Mouse (Mus musculus) adrenal gland, adult 18-20 months (tissue): ENCODE data around the gene Tmem150a. TPM values are rescaled to one million over a fixed set of nuclear protein-coding genes. Genes with fewer than 3 reads are reported as not detected.

Source experiments
- DNase-seq, 2 experiments: peaks; one replicate each; pipeline ENCODE4 v3.0.0; 2021 to 2022; ENCODE audit warnings: low spot score in 2 of 2
- total RNA-seq, 2 experiments: library from RNA; stranded (reverse); gene quantifications; 1 replicate in 1 of 2; 2 replicates in 1 of 2; pipeline ENCODE4 v1.2.3; 2021

Gene Tmem150a
- total RNA-seq, 2 experiments from 2014 or later, result 24.3 to 24.4 TPM

- no peak for DNase-seq
These were observed 15.9 kb downstream of the Tmem150a start for GRCm38 (mm10) chr6:72371147-72371546.

- no peak for DNase-seq
These were observed 16.3 kb downstream of the Tmem150a start for GRCm38 (mm10) chr6:72371571-72371970.

DNA sequence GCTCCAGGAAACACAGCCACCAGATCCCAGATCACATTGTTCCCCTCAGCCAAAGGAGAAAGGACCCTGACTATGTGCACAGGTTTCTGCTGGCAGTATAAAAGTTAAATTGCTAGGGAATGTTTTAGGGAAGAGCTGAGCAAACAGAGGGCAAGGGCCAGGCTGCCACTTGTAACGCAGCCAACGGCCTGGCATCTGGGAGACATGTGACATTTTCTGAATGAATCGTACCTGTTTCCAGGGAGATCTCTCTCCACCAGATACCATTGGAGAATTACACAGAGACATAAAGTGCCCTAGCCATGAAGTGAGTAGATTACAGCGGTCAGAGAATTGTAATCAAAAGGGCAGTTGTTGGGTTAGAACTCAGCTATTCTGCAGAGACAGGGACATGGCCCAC lies 17.9 kb downstream of the Tmem150a start:
- DNase-seq, result no peak

DNA sequence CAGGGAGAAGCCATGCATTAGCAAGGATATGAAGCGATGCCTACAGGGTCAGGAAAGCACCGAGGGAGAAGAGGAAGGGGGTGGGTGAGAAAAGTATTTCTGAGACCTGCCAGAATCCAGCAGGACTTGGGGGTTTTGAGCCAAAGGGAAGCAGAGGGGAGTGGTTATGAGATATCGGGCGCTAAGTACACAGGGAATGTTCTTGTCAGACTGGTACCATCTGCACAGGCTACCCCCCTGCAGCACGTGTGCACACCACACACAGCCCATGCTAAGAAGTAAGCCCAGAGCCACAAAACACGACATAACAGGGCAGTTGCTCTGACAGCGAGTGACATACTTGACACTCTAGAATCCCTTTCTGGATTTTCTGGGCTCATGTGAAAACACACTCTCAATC lies 19.0 kb downstream of the Tmem150a start:
- DNase-seq, result no peak

DNA sequence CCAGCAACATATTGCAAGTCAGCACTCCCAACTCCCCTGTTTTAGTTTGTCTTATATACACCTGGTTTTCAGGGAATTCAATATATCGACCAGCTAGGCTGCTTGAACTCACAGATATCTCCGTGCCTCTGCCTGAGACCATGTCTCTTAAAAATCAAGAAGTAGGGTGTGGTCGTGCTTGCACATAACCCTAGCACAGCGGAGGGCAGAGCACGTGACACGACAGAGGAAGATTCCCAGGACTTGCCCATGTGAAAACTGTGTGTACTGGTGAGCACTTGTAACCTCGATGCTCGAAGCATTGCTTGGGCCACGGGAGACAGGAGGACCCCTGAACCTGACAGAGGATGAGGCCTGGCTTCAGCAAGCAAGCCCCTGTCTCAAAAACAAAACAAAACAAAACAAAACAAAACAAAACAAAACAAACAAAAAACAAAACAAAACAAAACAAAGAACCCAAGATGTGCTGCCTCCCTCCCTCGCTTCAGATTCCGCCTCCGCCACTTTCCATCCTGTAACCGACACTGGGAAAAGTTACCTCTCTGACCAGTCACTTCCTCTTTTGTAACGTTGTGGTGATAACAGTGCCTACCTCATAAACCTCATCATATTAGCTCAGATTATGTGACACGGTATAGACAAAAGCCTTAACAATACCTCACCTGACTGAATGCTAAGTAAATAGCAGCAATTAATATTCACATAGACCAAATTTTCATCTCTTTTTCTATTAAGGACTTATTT lies 19.7 kb downstream of the Tmem150a start:
- DNase-seq, result no peak

DNA sequence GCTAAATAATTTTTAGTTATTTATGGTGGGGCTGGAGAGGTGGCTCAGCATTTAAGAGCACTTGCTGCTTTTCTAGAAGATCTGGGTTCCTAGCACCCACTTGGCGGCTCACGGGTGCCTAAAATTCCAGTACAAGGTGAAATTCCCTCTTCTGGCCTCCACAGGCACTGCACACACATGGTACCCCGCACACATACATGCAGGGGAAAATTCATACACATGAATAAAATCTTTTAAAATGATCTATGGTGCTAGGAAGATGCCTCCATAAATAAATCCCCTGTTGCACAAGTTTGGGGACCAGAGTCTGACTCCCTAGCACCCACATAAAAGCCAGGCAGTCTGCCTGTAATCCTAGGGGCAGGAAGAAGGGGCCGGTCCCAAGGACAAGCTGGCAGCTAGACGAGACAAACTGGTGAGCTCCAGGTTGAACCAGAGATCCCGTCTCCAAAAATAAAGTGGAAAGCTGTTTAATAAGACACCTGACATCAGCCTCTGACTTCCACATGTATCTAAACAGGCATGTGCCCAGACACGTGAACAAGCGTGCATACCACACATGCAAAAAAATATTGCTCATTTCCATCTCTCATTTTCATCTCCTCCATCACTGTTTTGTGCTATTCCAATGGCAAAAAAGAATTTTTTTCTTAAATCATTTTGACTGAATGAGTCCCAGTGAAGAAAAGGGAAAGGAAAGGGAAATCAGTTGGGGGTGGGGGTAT lies 23.4 kb downstream of the Tmem150a start:
- no peak for DNase-seq

DNA sequence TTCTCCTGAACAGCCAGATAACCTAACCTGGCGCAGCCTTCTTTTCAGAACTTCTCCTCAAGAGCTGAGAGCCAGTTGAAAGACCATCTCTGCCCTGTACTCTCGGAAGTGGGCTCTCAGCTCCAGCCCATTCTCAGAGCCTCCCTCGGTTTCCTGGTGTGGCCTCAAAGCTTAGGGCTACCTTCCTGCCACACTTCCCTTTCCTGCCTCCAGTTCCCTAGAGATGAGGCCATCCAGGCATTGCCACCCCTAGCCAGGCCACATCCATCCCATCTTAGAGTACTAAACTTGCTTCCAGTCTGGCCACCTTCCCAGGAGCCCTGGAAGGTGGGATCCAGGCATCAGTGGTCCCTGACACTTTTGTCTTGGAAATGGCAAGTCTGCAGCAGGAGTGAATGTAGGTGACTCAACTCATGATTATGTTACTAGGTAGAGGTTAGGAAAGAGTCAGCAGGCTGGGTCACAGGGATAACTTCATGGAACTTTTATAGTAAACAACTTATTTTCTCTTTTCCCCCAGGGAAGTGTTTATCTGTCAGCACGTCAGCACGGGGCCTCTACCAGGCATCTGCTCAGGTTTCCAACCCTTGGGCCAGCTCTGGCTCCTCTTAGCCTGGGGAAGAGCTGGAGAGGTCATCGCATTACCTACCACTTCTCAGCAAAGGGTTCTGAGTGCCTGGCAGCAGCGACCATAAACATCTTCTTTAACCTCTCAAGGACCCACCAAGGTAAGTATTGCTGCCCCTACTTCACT lies 24.3 kb downstream of the Tmem150a start:
- no peak for DNase-seq

GRCm38 (mm10) chr6:72380131-72380770 lies 25.0 kb downstream of the Tmem150a start, which contains the start of gene Vamp5:
Gene Vamp5, minus strand, starts transcription at chr6:72380468.
- peak; percentile 79 to 85 for DNase-seq

DNA sequence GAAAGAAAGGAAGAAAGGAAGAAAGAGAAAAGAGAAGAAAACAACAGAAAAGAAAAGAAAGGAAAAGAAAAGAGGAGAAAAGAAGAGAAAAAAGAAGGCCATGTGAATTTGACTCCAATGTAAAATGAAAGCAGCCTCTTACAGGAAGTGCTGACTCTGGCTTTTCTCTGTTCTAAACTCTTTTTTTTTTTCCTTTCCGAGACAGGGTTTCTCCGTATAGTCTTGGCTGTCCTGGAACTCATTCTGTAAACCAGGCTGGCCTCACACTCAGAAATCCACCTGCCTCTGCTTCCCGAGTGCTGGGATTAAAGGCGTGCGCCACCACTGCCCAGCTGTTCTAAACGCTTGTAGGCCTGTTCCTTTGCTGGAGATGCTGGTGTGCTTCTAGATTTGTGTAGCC lies 27.2 kb downstream of the Tmem150a start:
- DNase-seq, result no peak

DNA sequence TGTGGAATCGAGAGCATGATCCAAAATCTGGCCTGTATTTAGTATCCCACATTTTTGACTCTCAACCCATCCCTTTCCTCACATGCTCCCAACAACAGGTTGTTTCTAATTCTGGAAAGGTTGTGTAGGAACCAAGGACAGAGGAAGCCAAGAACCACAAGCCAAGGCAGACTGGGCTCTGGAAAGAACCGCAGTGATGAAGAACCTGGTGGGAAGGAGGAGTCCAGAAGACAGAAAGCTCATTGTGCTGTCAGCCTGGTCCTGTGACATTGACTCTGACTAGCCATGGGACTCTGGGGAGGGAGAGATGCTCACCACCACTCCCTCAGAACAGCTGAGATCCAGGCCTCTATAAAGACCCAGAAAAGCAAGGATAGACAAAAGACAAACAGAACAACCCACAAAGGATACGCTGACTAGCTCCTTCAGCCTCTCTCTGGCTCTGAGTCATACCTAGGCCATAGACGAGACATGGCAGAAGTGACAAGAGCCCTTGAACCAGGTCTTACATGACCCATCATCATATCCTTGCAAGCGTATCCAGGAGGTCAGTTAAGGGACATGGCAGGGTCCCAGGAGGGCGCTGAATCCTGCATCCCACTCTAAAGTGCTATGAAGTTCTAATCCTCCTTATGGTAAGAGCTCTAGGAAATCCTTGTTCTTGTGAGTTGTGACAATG lies 28.0 kb downstream of the Tmem150a start:
- DNase-seq, result no peak

- no peak for DNase-seq
These were observed 28.7 kb downstream of the Tmem150a start for GRCm38 (mm10) chr6:72383952-72384351.

DNA sequence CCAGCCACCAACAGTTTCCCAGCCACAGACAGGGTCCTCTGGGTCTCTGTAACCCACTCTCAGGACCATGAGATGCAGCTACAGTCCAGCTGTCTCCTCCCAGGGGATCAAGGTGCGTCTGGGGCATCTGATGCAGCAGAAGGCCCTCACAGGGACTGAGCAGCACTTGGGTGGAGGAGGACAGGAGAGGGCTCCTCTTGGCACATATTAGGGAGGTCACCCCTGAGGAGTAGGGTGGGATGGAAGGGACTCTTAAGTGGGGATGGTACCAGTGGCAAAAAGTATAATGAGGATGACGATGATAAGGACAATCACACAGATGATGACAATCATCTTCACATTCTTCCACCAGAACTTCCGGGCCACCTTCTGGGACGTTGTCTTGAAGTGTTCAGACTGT lies 30.0 kb downstream of the Tmem150a start:
- no peak for DNase-seq

GRCm38 (mm10) chr6:72386561-72386960 lies 31.3 kb downstream of the Tmem150a start:
- DNase-seq, result no peak

GRCm38 (mm10) chr6:72387816-72388215 lies 32.6 kb downstream of the Tmem150a start:
- no peak for DNase-seq

DNA sequence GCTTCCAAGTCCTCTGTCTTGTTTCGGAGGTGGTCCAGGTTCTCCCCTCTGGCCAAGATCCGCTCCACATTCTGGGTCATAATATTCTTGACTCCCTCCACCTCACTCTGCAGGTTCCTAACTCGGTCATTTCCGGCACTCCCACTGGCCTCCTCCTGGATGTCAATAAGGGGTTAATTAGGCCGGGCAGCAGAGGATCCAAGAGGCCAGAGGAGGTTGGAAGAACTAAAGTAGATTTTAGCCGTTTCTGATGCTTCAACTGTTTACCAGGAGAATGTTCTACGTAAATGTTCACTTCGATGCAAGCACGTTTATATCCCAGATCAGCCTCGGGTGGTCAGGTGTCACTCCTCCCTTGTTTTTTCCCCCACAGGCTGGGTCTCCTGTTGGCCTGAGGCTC lies 33.0 kb downstream of the Tmem150a start:
- no peak for DNase-seq

DNA sequence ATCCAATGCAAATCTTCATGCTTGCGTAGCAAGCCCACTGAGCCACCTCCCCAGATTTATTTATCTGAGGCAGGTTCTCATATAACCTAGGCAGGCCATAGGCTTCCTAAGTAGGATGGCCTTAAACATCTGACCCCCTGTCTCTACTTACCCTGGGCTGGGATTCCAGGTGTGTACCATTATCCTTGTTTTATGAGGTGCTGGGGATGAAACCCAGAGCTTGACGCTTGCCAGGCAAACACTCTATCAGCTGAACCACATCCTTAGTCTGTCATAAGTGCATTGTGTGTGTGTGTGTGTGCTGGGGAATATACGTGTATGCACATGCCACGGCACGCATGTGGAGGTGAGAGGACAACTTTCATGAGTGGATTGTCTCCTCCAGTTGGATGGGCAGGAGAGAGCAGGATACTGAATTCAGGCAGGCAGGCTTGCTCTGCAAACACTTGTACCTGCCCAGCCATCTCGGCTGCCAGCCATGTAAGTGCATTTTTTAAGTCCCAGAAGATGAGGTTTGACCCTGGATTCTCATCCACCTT lies 33.6 kb downstream of the Tmem150a start:
- no peak for DNase-seq

DNA sequence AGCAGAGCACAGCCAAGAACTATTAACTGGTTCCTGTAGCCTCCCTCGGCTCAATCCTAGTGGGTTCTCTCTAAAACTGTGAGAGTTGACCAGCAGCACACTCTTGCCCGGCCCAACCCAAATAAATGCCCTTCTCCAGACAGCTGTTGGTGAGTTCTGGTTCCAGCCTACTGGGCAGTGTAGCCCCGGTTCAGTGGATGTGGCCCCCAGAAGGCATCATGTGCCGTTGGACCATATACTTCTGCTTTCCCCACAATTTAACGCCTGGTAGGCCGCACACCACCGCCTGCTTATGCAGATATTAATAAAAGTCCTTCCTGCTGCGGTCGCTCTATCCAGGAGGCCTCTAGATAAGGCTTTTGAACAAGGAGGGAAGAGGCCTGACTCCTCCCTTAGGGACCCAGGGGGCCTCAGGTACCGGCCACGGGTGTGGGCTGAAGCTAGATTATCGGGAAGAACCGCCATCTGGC lies 34.3 kb downstream of the Tmem150a start:
- DNase-seq, result peak; percentile 42 to 52

- DNase-seq, result peak; percentile 81 to 83
These were observed 34.9 kb downstream of the Tmem150a start, which contains the start of gene Vamp8 for GRCm38 (mm10) chr6:72389941-72390771. Gene Vamp8, minus strand, starts transcription at chr6:72390703.

DNA sequence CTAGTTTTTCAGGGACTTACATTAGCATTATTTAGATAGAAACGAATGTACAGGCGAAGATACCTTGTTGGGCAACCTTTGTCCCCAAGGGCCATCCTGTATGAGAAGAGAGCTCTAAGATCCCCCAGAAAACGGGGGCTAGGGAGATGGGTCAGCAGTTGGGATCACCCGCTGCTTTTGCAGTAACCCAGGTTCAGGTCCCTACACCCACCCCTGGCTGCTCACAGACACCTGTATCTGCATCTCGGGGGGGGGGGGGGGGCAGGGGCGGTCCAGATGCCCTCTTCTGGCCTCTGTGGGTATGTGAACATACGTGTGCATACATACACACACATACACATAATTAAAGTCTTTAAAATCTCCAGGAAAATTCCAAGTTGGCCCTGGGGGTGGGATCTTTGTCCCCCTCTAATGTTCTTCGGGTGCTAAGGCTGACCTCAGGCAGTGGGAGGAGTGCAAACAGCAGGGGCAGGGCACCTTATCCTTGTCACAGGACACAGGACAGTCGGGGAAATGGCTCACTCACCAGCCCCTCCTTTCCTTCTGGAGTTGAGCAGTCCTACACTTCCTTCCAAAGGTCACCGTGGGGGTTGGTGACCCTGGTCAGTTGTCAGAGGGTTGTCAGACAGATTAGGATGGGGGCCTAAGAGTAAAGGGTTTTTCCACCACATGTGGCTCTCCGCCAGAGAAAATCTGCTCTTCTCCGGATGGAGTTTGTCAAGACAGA lies 35.7 kb downstream of the Tmem150a start:
- DNase-seq, result peak; percentile 62 to 64
